Mouse (Mus musculus): ENCODE data around the gene Actg1. TPM values are rescaled to one million over a fixed set of nuclear protein-coding genes. Genes with fewer than 3 reads are reported as not detected.
A peak's percentile ranks its signal among the peaks of the same experiment; 100 is the strongest.

Actg1 gene
- total RNA-seq, 2 experiments from 2014 or later: 1,100 to 1,129 TPM

- TF ChIP-seq CTCF (IDR thresholded peaks at IDR 0.05): no peak
- Histone ChIP-seq H3K4me3 (no peak overlapping the region), H3K27ac (no peak overlapping the region; the same call in 1 of the 2 replicates)
- no peak for DNase-seq (ENCODE audit: extremely low spot score in 1 of 2, low spot score in 2 of 2)
- intact Hi-C loops (cut with DNase I): loop anchor here (5.0 kb wide), 1 partner anchor 33 kb away; the partner anchor contains the start of gene Actg1
Observed at GRCm38 (mm10) chr11:120313906-120314685, 34.2 kb downstream of the Actg1 start.

DNA sequence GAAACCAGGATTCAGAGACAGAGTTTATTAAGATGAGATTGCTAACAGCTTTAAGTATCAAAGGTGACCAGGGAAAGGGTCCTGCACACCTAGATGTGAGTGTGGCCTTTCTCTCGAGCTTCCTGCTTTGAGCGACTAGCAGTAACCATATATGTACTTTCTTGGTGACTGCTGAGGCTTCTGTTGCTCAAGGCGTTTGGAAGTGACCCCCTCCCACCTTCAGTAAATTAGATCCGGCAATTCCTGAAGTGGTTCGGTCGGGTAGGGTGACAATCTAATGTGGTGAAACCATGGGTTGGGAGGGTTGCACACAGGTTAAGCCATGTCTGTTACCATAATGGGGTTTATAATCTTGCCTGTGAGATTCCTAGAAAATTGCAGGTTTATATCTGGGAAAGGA lies 36.3 kb downstream of the Actg1 start:
- no peak for TF ChIP-seq CTCF (IDR thresholded peaks at IDR 0.05)
- intact Hi-C loops (cut with DNase I): loop anchor here (5.0 kb wide), 1 partner anchor 35 kb away; the partner anchor contains the start of gene Actg1
- no peak for DNase-seq (ENCODE audit: extremely low spot score in 1 of 2, low spot score in 2 of 2)
- H3K4me3 ChIP-seq: no peak overlapping the region
- H3K27ac ChIP-seq: no peak overlapping the region

- peak in 1 of 2 experiments; percentile 9 for DNase-seq (ENCODE audit: extremely low spot score in 1 of 2, low spot score in 2 of 2)
- Histone ChIP-seq H3K4me3 (peak overlapping the region; percentile 56), H3K27ac (no peak overlapping the region)
- no peak for TF ChIP-seq CTCF (IDR thresholded peaks at IDR 0.05)
- intact Hi-C loops (cut with DNase I): loop anchor here (5.0 kb wide), 1 partner anchor 36 kb away; the partner anchor contains the start of gene Actg1
Observed at GRCm38 (mm10) chr11:120311561-120311960, 36.8 kb downstream of the Actg1 start.

DNA sequence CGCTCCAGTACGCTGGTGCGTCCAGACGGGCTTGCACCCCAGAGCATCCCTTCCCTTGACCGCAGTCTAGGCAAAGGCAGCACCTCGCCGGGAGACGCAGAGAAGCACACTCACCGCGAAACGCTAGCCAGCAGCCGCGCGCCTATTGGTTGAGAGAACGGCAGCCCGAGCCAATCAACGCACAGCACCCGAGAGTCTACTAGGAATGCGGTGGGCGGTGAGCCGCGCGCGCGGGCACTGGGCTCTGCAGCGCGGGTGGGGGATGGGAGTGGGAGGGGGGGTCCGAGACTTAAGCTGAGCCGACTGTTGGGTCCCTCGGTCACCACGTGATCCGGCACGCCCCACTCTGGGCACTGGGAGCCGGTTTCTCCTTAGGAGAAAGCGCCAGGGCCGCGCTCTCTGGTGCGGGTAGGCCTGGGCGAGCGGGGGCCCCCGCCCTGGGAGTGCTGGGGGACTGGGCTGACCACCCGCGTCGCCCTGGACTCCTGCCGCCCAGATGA lies 37.5 kb downstream of the Actg1 start:
- intact Hi-C loops (cut with DNase I): loop anchor here (5.0 kb wide), 1 partner anchor 36 kb away; the partner anchor contains the start of gene Actg1
- peak overlapping the region; percentile 56 for H3K4me3 ChIP-seq
- TF ChIP-seq CTCF (IDR thresholded peaks at IDR 0.05): no peak
- H3K27ac ChIP-seq: peak overlapping the region; percentile 66
- DNase-seq (ENCODE audit: extremely low spot score in 1 of 2, low spot score in 2 of 2): peak; percentile 89 to 92

GRCm38 (mm10) chr11:120308441-120309320 lies 39.7 kb downstream of the Actg1 start:
- Histone ChIP-seq H3K27ac (no peak overlapping the region), H3K4me3 (no peak overlapping the region)
- intact Hi-C loops (cut with DNase I): loop anchor here (5.0 to 10.0 kb wide), 2 partner anchors 141 to 294 kb away; no protein-coding TSS in a partner anchor
- no peak for TF ChIP-seq CTCF (IDR thresholded peaks at IDR 0.05)
- peak in 1 of 2 experiments; percentile 6 for DNase-seq (ENCODE audit: extremely low spot score in 1 of 2, low spot score in 2 of 2)

DNA sequence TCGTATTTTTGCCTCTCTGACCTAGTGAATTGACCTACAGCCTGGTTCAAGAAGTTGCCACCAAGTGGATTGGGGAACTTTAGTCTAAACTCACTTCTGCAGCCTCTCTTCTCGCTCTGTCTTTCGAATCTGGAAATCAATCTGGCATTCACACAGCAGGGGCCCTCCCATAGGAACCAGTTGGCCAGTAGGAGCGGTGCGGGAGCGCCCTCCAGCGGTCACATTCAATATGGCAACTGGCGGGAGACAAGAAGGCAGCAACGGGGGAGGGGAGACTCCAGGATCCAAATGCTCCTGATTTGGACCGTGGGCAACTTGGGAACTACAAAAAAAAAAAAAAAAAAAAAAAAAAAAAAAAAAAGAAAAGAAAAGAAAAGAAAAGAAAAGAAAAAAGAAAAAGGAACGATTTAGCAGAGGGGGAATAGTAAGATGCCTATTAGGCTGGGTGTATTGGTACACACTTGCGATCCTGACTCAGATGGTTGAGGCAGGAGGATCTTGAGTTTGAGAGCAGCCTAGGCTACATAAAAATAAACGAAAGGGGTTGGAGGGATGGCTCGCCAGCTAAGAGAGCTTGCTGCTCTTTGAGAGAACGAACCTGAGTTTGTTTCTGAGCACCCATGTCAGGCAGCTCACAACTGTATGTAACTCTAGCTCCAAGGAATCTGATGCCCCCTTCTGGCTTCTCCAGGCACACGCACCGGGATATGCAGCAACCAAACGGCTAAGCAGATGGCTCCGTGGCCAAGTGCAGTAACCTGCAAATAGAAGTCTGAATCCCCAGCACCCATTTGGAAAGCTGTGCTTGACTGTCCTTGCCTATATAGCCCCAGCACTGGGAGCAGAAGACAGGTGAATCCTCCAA lies 40.5 kb downstream of the Actg1 start:
- Histone ChIP-seq H3K4me3 (no peak overlapping the region), H3K27ac (no peak overlapping the region)
- DNase-seq (ENCODE audit: extremely low spot score in 1 of 2, low spot score in 2 of 2): peak; percentile 95 to 98
- TF ChIP-seq CTCF (IDR thresholded peaks at IDR 0.05): peak; percentile 66
- intact Hi-C loops (cut with DNase I): loop anchor here (1.0 to 10.0 kb wide), 5 partner anchors 67 to 293 kb away; no protein-coding TSS in a partner anchor

DNA sequence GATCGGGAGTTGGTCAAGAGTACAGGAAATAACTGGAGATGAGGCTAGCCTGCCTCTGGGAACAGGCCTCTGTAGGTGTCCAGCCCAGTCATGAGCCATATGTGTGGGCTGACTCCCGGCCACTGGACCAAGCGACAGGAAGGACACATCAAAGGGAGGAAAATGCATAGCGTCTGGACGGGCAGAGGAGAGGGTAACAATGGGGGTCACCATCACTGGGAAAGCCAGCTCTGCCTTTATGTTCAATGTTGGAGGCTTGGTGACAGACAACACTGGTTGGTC lies 41.3 kb downstream of the Actg1 start:
- DNase-seq (ENCODE audit: extremely low spot score in 1 of 2, low spot score in 2 of 2): no peak
- H3K27ac ChIP-seq: no peak overlapping the region
- TF ChIP-seq CTCF (IDR thresholded peaks at IDR 0.05): no peak
- intact Hi-C loops (cut with DNase I): loop anchor here (1.0 to 10.0 kb wide), 5 partner anchors 66 to 292 kb away; no protein-coding TSS in a partner anchor
- H3K4me3 ChIP-seq: no peak overlapping the region

- intact Hi-C loops (cut with DNase I): loop anchor here (1.0 to 10.0 kb wide), 5 partner anchors 66 to 292 kb away; no protein-coding TSS in a partner anchor
- no peak overlapping the region for H3K27ac ChIP-seq
- DNase-seq (ENCODE audit: extremely low spot score in 1 of 2, low spot score in 2 of 2): no peak
- H3K4me3 ChIP-seq: no peak overlapping the region
- no peak for TF ChIP-seq CTCF (IDR thresholded peaks at IDR 0.05)
Observed at GRCm38 (mm10) chr11:120306366-120307131, 41.8 kb downstream of the Actg1 start.

DNA sequence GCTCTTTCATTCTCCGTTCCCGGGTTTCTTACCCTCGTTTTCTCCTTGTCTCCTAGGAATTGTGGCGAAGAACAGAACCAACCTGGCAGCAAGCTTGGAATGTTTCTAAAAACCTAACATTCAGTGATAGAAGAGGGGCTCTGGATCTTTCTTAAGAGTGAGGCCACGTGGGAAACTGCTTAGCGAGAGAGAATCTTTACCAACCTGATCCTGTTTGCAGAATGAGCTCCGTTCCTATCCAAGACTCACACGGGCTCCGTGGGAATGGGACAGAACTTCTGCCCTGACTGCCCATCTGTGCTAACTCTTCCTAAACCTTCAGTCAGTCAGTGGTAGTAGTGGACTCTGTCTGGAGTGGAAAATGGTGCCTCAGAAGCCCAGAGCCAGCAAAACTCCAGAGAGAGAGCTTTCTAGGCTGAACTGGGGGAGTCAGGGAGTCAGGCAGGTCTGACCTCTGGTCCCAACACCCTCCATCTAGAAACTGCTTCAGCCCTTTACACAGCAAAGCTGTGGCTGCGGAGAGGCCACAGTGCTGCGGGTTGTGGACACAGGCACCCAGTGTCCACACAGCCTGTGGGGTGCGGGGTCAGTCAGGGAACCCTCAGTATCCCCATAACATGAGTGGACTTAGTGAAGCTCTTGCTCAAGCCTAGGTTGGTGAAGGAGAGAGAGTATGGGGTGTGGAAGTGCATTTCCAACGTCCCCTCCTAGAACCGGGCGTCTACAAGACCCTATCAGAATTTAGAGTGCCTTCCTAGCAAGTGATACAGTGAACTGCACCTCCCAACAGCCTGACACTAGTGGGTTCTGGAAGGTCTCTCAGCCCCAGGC lies 42.6 kb downstream of the Actg1 start:
- H3K4me3 ChIP-seq: peak overlapping the region; percentile 78
- intact Hi-C loops (cut with DNase I): loop anchor here (2.0 to 10.0 kb wide), 5 partner anchors 43 to 291 kb away; no protein-coding TSS in a partner anchor

More for the DNA sequence above, 42.6 kb downstream of the Actg1 start:
- no peak for DNase-seq (ENCODE audit: extremely low spot score in 1 of 2, low spot score in 2 of 2)
- TF ChIP-seq CTCF (IDR thresholded peaks at IDR 0.05): no peak
- peak overlapping the region; percentile 41 for H3K27ac ChIP-seq

Data from left cerebral cortex, adult 2 months (tissue).